Mouse (Mus musculus): ENCODE measurements around the gene Lmna. TPM values are rescaled to one million over a fixed set of nuclear protein-coding genes. Genes with fewer than 3 reads are reported as not detected.
A peak's percentile ranks its signal among the peaks of the same experiment; 100 is the strongest.

Gene Lmna
- total RNA-seq (2021) = 100 to 1,000 TPM; 178 to 181 TPM

- peak; percentile 97 for DNase-seq
Measured at GRCm38 (mm10) chr3:88509692-88510420, at the start of gene Lmna. TSS of gene Lmna (minus strand) at chr3:88509956.

- no peak for DNase-seq
Measured at GRCm38 (mm10) chr3:88556616-88557015, 46.9 kb upstream of the Lmna start.

DNA sequence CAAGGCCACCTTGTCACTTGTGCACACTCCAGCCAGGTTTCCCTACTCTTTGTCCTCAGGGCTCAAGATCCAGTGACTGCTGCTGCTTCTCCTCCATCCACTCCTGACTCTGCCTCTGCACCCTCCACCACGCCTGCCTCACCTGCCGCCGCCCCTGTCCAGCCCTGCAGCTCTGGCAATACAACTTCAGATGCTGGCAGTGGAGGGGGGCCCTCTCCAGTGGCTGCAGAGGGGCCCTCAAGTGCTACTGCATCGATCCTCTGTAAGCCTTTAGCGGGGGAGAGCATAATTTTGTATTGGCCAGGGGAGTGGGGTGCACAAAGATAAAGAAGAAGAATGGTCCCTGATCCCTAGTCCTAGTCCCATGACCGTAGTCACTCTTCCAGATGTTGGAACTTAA, 46.0 kb upstream of the Lmna start:
- DNase-seq = no peak

- DNase-seq = no peak
Measured at GRCm38 (mm10) chr3:88555069-88555605, 45.4 kb upstream of the Lmna start.

GRCm38 (mm10) chr3:88553880-88554586, 44.3 kb upstream of the Lmna start:
- no peak for DNase-seq

DNA sequence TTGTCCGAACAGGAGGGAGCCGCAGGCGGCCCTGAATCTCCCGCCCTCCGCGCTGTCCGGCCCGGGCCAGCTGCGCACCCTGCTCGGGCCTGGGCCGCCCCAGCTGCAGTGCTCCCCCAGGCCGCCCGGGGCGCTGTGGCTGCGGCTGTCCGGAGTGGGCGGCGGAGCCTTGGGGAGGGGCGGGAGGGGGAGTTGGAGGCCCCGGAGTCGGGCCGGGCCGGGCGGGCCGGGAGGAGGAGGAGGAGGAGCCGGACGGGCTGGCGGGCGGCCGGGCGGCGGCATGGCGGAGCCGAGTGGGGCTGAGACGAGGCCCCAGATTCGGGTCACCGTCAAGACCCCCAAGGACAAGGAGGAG, 43.7 kb upstream of the Lmna start, which contains the start of gene Ubqln4:
Ubqln4 (plus strand) TSS at position 234 of the 355 bp plus-strand sequence.
- DNase-seq = peak; percentile 97

DNA sequence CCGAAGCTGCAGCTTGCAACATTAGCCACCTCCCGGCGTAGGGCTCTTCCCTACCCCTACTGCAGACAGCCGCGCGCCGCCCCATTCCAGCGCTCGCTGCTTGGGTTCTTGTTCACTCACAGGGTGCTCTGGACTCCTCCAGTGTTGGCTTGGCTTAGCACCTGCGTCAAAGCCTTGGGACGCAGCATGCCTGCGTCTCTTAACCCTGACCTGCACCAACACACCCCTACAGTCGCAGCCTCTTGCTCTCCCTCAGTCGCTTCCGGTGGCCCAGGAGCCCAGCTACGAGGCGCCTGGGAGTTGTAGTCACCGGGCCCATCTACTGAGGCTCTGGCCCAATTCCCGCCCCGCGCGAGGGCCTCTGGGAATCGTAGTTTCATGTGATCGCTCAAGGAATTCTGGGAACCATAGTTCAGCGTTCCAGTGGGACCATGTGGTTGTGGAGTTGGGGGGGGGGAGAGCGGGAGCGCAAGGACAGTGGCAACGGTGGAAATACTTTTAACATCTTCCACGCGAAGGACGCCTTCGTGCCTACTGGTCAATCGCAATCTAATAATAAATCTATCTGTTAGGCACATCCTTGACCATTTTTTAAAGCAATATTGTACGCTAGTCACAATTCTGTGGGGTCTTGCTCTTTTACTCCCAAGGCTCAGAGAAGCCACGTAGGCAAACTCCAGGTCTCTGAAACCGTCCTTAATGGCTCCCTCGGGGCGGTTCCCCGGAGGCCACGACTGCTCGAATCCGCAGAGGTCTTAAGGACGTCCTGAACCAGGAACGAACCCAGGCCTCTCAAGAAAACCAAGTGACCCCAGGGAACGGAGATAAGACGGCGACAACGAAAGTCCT, 43.1 kb upstream of the Lmna start, which contains the start of gene Lamtor2:
Lamtor2 (minus strand) TSS at position 399 of the 849 bp plus-strand sequence.
- peak; percentile 98 for DNase-seq

DNA sequence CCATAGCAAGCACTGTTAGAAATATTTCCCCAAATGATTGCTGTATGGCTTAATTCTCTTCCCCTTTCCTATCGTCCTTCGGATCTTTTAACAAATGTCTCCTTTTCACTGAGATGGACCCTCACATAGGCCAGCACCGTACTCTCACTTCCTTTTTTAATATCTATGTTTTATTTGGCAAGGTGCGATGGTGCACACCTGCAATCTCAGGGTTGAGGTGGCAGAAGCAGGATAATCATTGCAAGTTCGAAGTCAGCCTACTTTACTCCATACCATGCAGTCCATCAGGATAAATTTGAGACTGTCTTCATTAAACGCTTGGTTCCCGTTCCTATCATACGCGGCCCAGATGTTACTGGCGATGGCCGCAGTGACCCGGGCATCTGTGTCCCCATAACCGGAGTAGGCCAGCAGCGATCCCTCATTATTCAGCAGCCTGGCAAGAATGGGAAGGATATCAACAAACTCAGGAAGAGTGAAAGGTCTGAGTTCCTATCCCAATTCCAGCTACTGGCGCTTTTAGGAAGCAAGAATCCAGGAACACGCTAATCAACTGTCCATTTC, 42.4 kb upstream of the Lmna start:
- no peak for DNase-seq

DNA sequence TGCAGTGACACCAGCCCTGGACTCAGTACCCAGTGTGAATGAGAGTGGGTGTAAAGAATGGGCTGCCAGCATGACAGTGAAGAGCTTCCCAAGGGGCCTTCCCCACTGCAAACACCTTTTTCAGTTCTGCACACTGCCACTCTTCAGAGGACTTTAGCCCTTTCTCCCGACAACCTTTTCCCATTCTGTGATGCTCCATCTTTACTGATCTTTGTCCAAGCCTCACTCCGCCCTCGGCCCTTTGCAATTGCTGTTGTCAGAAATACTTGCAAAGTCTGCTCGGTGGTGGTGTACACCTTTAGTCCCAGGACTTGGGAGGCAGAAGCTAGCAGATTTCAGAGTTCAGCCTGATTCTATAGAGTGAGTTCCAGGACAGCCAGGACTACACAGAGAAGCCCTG, 41.8 kb upstream of the Lmna start:
- DNase-seq = no peak

DNA sequence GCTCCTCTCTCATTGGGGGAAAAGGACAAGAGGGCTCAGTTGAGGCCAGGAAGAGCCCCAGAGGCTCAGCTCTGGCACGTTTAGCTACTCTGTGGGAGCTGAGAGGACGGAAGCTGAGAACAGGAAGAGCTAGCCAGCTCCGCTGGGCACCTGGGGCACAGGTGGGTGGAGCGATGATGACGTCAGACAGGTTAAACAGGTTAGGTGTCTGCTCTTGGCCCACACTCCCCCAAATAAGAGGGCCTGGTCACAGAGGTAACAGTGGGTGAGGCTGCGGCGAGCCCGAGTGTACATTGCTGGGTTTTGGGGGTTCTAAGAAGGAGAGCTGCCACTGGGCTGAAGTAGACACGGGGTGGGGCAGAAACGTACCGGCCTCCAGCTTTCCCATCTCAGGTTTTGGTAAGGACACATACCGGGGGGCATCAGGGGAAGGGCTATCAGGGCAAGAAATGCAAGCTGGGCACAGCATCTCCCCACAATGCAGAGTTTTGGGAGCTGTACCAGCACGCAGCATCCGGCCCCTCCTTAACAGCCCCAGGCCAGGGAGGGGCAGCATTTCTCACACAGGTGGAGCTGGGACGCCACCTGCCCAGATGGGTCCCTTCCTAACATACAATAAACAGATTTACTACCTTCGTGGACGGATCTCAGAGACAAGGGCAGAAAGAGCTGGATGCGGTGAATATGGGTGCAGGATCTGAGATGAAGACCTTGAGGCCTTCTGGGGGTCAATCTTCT, 38.6 kb upstream of the Lmna start, which contains the start of gene Rab25:
Rab25 (minus strand) TSS at position 121 of the 738 bp plus-strand sequence.
- DNase-seq = no peak

- no peak for DNase-seq
Measured at GRCm38 (mm10) chr3:88546674-88547418, 37.1 kb upstream of the Lmna start.

GRCm38 (mm10) chr3:88544955-88545591, 35.3 kb upstream of the Lmna start:
- no peak for DNase-seq

GRCm38 (mm10) chr3:88544514-88544913, 34.8 kb upstream of the Lmna start:
- DNase-seq = no peak

DNA sequence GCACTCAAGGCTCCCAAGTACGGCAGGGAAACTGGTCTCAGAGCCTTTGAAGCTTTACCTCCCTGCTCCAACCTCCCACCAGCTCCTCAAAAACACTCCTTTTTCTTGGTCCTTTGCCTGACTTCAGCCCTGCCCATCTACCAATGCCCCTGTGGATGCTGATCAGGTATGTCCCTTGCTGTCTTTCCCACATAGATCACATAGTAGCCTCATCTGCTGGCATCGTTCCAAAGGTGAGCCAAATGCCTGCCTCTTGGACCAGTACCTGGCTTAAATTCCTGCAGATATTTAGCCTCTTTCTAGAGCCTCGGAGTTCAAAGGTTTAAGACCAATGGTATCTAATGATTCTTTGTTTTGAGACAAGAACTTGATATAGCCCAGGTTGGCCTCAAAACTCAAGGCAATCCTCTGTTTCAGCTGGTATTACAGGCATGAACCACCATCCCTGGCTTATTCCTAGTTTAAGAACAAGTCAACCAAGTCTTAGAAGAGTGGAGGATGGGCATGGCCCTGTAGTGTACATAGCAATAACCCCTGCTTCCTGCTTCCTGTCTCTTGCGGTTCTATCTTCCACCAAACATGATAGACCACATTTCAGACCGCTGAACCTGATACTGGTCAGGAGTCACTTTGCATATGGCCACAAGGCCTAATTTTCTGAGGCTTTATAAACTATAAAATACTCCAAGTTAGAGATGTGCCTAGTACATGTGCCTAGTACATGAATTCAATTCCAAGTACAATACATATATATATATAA, 34.1 kb upstream of the Lmna start:
- DNase-seq = no peak

DNA sequence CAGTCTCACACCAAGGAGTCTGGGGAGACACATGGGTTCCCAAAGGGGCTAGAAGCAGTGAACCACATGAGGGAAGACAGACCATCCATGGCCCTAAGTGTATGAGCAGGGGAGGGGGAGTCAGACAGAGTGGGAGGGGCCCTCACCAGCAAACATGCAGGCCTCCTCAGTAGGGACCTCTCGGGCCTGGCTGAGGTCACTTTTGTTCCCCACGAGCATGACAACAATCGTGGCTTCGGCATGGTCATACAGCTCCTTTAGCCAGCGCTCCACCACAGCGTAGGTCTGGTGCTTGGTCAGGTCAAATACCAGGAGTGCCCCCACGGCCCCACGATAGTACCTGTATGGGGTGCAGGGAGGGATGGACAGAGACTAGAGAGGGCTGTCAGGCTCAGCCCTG, 33.4 kb upstream of the Lmna start:
- DNase-seq = no peak

GRCm38 (mm10) chr3:88542486-88542885, 32.7 kb upstream of the Lmna start:
- DNase-seq = no peak

DNA sequence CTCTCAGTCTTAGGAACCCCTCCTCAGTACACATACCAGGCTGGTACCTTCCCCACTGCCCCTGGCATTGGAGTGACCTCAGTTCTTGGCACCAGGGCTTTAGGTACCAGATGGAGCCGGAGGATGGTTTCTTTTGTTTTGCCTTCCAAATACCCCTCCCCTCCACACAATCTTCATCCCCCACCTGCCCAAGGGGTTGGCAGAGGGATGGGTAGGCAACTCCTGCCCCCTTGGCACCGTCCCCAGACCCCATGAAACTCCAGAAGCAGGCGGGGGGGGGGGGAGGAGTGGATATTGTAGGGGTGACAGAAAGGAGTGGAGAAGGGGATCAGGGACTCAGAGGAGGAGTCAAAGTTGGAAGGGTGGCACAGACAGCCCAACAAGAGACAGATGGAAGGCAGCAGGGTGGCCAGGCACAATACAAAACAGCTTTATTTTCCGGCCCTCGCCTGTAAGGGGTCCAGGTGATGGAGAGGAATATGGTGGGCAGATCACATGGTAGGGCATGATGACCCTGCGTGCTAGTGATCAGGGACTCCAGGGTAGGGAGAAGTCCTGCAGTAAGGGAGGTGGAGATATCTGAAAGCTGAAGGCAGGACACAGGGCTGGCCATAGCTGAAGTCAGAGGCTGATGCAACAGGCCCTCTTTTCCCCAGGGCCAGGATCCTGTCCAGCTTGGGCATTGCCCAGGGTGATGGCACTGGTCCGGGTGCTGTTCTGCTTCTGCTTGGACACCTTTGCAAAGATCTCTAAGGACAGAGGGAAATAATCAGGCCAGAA, 32.1 kb upstream of the Lmna start:
- no peak for DNase-seq

- no peak for DNase-seq
Measured at GRCm38 (mm10) chr3:88540085-88540484, 30.3 kb upstream of the Lmna start.

- no peak for DNase-seq
Measured at GRCm38 (mm10) chr3:88539397-88539796, 29.6 kb upstream of the Lmna start.

Data from heart, postnatal 4 days (tissue).